23 mouse cellular contexts compared by ENCODE assay signal in the genomic region with DNA sequence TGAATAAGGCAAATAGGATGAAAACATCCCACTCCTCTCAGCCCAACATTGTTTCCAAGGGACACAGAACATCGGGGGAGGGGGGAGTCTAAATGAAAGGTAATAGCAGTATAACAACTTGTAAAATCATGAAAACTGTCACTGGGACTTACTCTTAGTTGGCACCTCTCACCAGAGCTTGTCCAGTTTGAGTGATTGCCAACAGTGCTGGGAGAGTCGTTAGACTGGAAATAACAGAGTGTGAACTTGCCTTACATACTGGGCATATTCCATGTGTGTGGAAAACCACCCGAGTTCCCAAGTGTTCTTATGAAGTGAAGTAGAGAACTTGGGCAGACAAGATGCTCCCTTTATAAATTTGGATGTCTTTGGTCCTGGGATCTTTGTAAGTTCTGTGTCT. TPM values are rescaled to one million over a fixed set of nuclear protein-coding genes. Genes with fewer than 3 reads are reported as not detected.
DNase-seq lines count a peak whose midpoint lies in the region; ATAC-seq and TF ChIP-seq lines count a peak whose summit lies in the region.
"Had no signal": no experiment of that assay in that cellular context is flagged by ENCODE, and none has a peak within 500 bp of the region (broad histone marks: within the 10 kb centered on the region; RNA-seq: fewer than 3 reads in every experiment).

No protein-coding gene starts in this region.

- no peak overlapping the region for H3K4me3 ChIP-seq in liver, adult 2 months (ENCODE audit: insufficient read depth, low read depth, low read length)
- no peak overlapping the region for H3K4me3 ChIP-seq in liver, embryonic 12.5 days
- no peak overlapping the region for H3K4me3 ChIP-seq in brown adipose tissue, adult 24 weeks (ENCODE audit: insufficient read depth, low read depth, low read length)
- H3K4me3 ChIP-seq: forebrain, embryonic 10.5 days; forebrain, embryonic 15.5 days; heart, adult 2 months; heart, embryonic 10.5 days; heart, embryonic 13.5 days; hindbrain, embryonic 13.5 days; intestine, embryonic 15.5 days had no signal

- no peaks in the 10 kb centered on the region for H3K27me3 ChIP-seq in liver, adult 2 months (ENCODE audit: control insufficient read depth, insufficient read depth, low read length)
- H3K27me3 ChIP-seq in liver, embryonic 12.5 days (replicated peaks): no peaks in the 10 kb centered on the region
- H3K27me3 ChIP-seq: forebrain, embryonic 15.5 days; heart, embryonic 13.5 days; hindbrain, embryonic 13.5 days; intestine, embryonic 15.5 days had no signal

- intact Hi-C loops in heart, postnatal 10 days (cut with DNase I): no loop called here

- H3K4me1 ChIP-seq in liver, adult 2 months (ENCODE audit: control insufficient read depth, insufficient read depth, low read length): peaks cover 3% of the 10 kb centered on the region
- peaks cover 9% of the 10 kb centered on the region for H3K4me1 ChIP-seq in liver, embryonic 12.5 days
- peaks cover 5% of the 10 kb centered on the region; the same call in 1 of the 2 replicates for H3K4me1 ChIP-seq in brown adipose tissue, adult 24 weeks (ENCODE audit: control insufficient read depth, insufficient read depth, insufficient read length, low read length)

- TF ChIP-seq CTCF in liver, adult 2 months (IDR thresholded peaks at IDR 0.05; ENCODE audit: low read depth, low read length): no peak

- no peak overlapping the region for H3K4me2 ChIP-seq in liver, embryonic 12.5 days
- H3K4me2 ChIP-seq: forebrain, embryonic 15.5 days; heart, embryonic 13.5 days; hindbrain, embryonic 13.5 days; intestine, embryonic 15.5 days had no signal

- H3K9me3 ChIP-seq in liver, embryonic 12.5 days (replicated peaks): no peaks in the 10 kb centered on the region
- H3K9me3 ChIP-seq: forebrain, embryonic 10.5 days; forebrain, embryonic 15.5 days; heart, embryonic 10.5 days; heart, embryonic 13.5 days; hindbrain, embryonic 13.5 days; intestine, embryonic 15.5 days had no signal

- 45% methylated on average over 3 of the region's 3 CpGs for WGBS in liver, adult 2 months
- WGBS in liver, embryonic 12.5 days (ENCODE audit: insufficient replicate concordance): 67% methylated on average over 3 of the region's 3 CpGs

- no peak for ATAC-seq in liver, embryonic 12.5 days
- ATAC-seq: activated CD4-positive, CD25-positive, alpha-beta regulatory T cell, adult 4 months; forebrain, embryonic 15.5 days; hindbrain, embryonic 16.5 days; intestine, embryonic 15.5 days had no signal

- H3K79me2 ChIP-seq in liver, adult 2 months (ENCODE audit: control insufficient read depth, insufficient read depth, low read length): peaks cover 7% of the 10 kb centered on the region

- TF ChIP-seq POLR2A in liver, adult 2 months (IDR thresholded peaks at IDR 0.05; ENCODE audit: extremely low read depth, insufficient read depth, low read length): no peak

- no peak overlapping the region for H3K9ac ChIP-seq in liver, adult 2 months (ENCODE audit: low read depth, low read length)
- no peak overlapping the region for H3K9ac ChIP-seq in liver, embryonic 12.5 days
- H3K9ac ChIP-seq: forebrain, embryonic 15.5 days; heart, embryonic 13.5 days; hindbrain, embryonic 13.5 days; intestine, embryonic 15.5 days had no signal

- peak; percentile 32 for DNase-seq in adrenal gland, postnatal 10 days
- DNase-seq in adrenal gland, postnatal 25 days: no peak
- peak; percentile 74 for DNase-seq in heart, adult 11 months
- no peak for DNase-seq in heart, postnatal 10 days
- peak; percentile 68 for DNase-seq in liver, adult 2 months (ENCODE audit: extremely low read depth, low read depth, low spot score)
- no peak for DNase-seq in retina, postnatal 1 day
- DNase-seq: adrenal gland, postnatal 14 days; cerebellum, adult 11-12 months; cerebellum, adult 8-10 months; cerebellum, postnatal 14 days; gastrocnemius, postnatal 25 days; heart, adult 2 months had no signal

- no peak overlapping the region for H3K27ac ChIP-seq in liver, adult 2 months (replicated peaks; ENCODE audit: insufficient read depth, low read depth, low read length)
- H3K27ac ChIP-seq in liver, embryonic 12.5 days: no peak overlapping the region
- peak overlapping the region; percentile 100 for H3K27ac ChIP-seq in brown adipose tissue, adult 24 weeks (replicated peaks; ENCODE audit: low read depth, low read length)
- H3K27ac ChIP-seq: forebrain, embryonic 10.5 days; forebrain, embryonic 15.5 days; heart, adult 2 months; heart, embryonic 10.5 days; heart, embryonic 13.5 days; hindbrain, embryonic 13.5 days; intestine, embryonic 15.5 days had no signal

- peaks cover 32% of the 10 kb centered on the region for H3K36me3 ChIP-seq in liver, adult 2 months (ENCODE audit: control insufficient read depth, insufficient read depth, low read length)
- H3K36me3 ChIP-seq in liver, embryonic 12.5 days: peaks cover 40% of the 10 kb centered on the region

RNA-seq across cellular contexts. Expression of gene Tmem110, which starts 4.3 kb away (rescaled TPM):
- total RNA-seq in adrenal gland, postnatal 10 days (2021): 10 to 100 TPM; 23.2 to 27.1 TPM
- 15.4 and 27.1 TPM in 2 replicates for total RNA-seq in adrenal gland, postnatal 25 days (2021)
- total RNA-seq in heart, postnatal 10 days (2021): 10 to 100 TPM; 10.0 to 13.2 TPM
- 3.7 and 4.1 TPM in 2 replicates for total RNA-seq in liver, adult 2 months (2014; rRNA removed)
- 7.5 and 8.2 TPM in 2 replicates for polyA plus RNA-seq in liver, adult 2 months (2012; rRNA removed)
- polyA plus RNA-seq in liver, embryonic 12.5 days (2016; fragmentation: Nextera tagmentation; extraction: Ambion mirVana): 16.1 and 17.3 TPM in 2 replicates
- polyA plus RNA-seq in brown adipose tissue, adult 24 weeks (2012; ENCODE audit: insufficient read depth, insufficient read length, missing spikeins): 37.1 and 40.5 TPM in 2 replicates

RNA-seq across cellular contexts. Expression of gene Mustn1, which starts 57.9 kb away (rescaled TPM):
- total RNA-seq in adrenal gland, postnatal 10 days (2021): 10 to 100 TPM; 11.1 to 11.6 TPM
- total RNA-seq in adrenal gland, postnatal 25 days (2021): 2.5 and 3.3 TPM in 2 replicates
- total RNA-seq in heart, postnatal 10 days (2021): 10 to 100 TPM; 12.7 to 13.8 TPM
- total RNA-seq in liver, adult 2 months (2014; rRNA removed): 1.0 and 2.3 TPM in 2 replicates
- polyA plus RNA-seq in liver, adult 2 months (2012; rRNA removed): 4.1 and 4.4 TPM in 2 replicates
- 0.49 and 0.51 TPM in 2 replicates for polyA plus RNA-seq in liver, embryonic 12.5 days (2016; fragmentation: Nextera tagmentation; extraction: Ambion mirVana)
- polyA plus RNA-seq in brown adipose tissue, adult 24 weeks (2012; ENCODE audit: insufficient read depth, insufficient read length, missing spikeins): 6.8 and 12.9 TPM in 2 replicates
- total RNA-seq: hematopoietic stem cell, adult 5-6 weeks had no signal

Comparison
In these comparisons a context has a peak if more than half of its experiments do, and no peak if none do; other contexts are left out.
1. DNase-seq: peak in adrenal gland, postnatal 10 days (single experiment), heart, adult 11 months (single experiment) and liver, adult 2 months (single experiment); none in adrenal gland, postnatal 25 days (single experiment), heart, postnatal 10 days (0 of 2) and retina, postnatal 1 day (single experiment).